Mouse (Mus musculus): ENCODE measurements around the gene Dcaf12. TPM values are rescaled to one million over a fixed set of nuclear protein-coding genes. Genes with fewer than 3 reads are reported as not detected.

The Dcaf12 gene
- 81.7 and 82.6 TPM in 2 replicates for polyA plus RNA-seq (2015; fragmentation: Nextera tagmentation; extraction: Ambion mirVana)

- Histone ChIP-seq H3K27ac (peak within 1 kb of the TSS; percentile 97), H3K4me2 (peak within 1 kb of the TSS; percentile 93), H3K36me3 (peaks cover 28% of the 10 kb centered on the region), H3K27me3 (no peaks in the 10 kb centered on the region), H3K4me1 (replicated peaks) (peaks cover 28% of the 10 kb centered on the region), H3K4me3 (peak within 1 kb of the TSS; percentile 99), H3K9ac (peak within 1 kb of the TSS; percentile 97), H3K9me3 (no peaks in the 10 kb centered on the region)
- under 1% methylated on average over 70 of the region's 70 CpGs for WGBS
- ATAC-seq (ENCODE audit: low FRiP score) = peak; percentile 97
These were observed at the start of gene Dcaf12 for GRCm38 (mm10) chr4:41314141-41315129. Gene Dcaf12, minus strand, starts transcription at chr4:41314889.

DNA sequence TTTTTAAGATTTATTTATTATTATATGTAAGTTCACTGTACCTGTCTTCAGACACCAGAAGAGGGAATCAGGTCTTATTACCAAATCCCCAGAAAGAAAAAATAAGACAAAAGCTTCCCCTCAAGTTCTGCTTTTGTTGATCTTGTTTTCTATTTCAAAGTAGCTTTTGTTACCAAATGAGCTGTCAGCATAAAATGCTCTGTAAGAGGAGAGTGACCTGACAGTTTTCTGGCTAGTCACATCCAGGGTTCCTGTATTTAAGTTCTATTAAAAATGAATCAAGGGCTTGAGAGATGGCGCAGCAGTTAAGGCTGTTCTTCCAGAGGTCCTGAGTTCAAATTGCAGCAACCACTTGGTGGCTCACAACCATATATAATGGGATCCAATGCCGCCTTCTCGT is 46.4 kb upstream of the Dcaf12 start:
- no peak overlapping the region for H3K4me3 ChIP-seq
- 92% methylated on average over 3 of the region's 3 CpGs for WGBS

GRCm38 (mm10) chr4:41359358-41359757 is 44.7 kb upstream of the Dcaf12 start:
- Histone ChIP-seq H3K4me1 (replicated peaks) (0 out of 2 replicates have a peak, but pooled peaks cover 2% of the 10 kb centered on the region), H3K27me3 (no peaks in the 10 kb centered on the region), H3K4me2 (no peak overlapping the region), H3K4me3 (no peak overlapping the region), H3K9ac (no peak overlapping the region), H3K9me3 (no peaks in the 10 kb centered on the region), H3K36me3 (peaks cover 7% of the 10 kb centered on the region), H3K27ac (no peak overlapping the region)
- no peak for ATAC-seq (ENCODE audit: low FRiP score)
- WGBS = 96% methylated on average over 7 of the region's 7 CpGs

More for the DNA sequence above, 46.4 kb upstream of the Dcaf12 start:
- no peaks in the 10 kb centered on the region for H3K27me3 ChIP-seq
- H3K4me1 ChIP-seq (replicated peaks) = 0 out of 2 replicates have a peak, but pooled peaks cover 2% of the 10 kb centered on the region
- H3K27ac ChIP-seq = no peak overlapping the region
- no peak overlapping the region for H3K4me2 ChIP-seq
- H3K36me3 ChIP-seq = 0 out of 2 replicates have a peak, but pooled peaks cover 3% of the 10 kb centered on the region
- no peaks in the 10 kb centered on the region for H3K9me3 ChIP-seq
- H3K9ac ChIP-seq = no peak overlapping the region
- no peak for ATAC-seq (ENCODE audit: low FRiP score)

GRCm38 (mm10) chr4:41358669-41359068 is 44.0 kb upstream of the Dcaf12 start:
- H3K4me2 ChIP-seq = no peak overlapping the region
- no peaks in the 10 kb centered on the region for H3K9me3 ChIP-seq
- peaks cover 7% of the 10 kb centered on the region for H3K36me3 ChIP-seq
- no peaks in the 10 kb centered on the region for H3K27me3 ChIP-seq
- no peak overlapping the region for H3K9ac ChIP-seq
- no peak overlapping the region for H3K27ac ChIP-seq
- WGBS = 95% methylated on average over 2 of the region's 2 CpGs
- H3K4me3 ChIP-seq = no peak overlapping the region
- H3K4me1 ChIP-seq (replicated peaks) = 0 out of 2 replicates have a peak, but pooled peaks cover 2% of the 10 kb centered on the region
- ATAC-seq (ENCODE audit: low FRiP score) = no peak

DNA sequence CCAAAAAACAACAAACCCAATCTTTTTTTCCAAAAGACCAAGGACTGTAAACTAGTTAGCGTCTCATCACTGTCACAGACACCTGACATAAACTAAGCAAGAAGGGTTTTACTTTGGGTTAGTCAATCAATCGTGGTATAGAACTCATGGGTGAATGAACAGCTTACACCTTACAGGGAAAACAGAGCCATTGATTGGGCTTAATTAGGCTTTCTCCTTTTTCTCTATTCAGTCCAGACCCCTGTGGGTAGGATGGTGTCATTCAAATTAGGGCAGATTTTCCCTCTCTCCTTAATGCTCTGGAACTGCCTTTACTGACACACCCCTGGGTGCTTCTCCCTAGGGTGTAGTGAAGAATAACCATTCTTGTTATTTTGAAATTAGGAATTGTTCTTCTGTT is 42.5 kb upstream of the Dcaf12 start:
- no peak overlapping the region for H3K9ac ChIP-seq
- 47% methylated on average over 2 of the region's 2 CpGs for WGBS

DNA sequence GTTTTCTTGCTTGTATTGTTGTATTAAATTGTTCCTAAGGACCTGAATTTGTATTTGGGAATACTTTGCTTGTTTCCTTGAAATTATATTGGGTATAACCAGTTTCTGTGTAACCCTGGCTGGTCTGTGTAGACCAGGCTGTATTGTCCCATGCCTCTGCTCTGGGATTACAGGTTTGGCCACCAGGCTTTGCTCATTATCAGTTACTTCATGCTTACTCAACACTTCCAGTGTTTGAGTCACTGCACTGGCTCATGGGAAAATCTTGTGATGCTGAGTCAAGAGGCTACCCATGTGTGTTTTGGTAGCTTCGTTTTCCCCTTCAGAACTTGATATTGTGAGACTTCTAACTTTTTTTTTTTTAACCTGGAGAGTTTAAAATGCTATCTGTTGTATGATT is 38.6 kb upstream of the Dcaf12 start:
- no peak overlapping the region for H3K4me3 ChIP-seq

More for the DNA sequence above, 42.5 kb upstream of the Dcaf12 start:
- no peak overlapping the region for H3K27ac ChIP-seq
- no peak overlapping the region for H3K4me2 ChIP-seq
- ATAC-seq (ENCODE audit: low FRiP score) = no peak
- H3K36me3 ChIP-seq = peaks cover 15% of the 10 kb centered on the region
- H3K4me1 ChIP-seq (replicated peaks) = 0 out of 2 replicates have a peak, but pooled peaks cover 2% of the 10 kb centered on the region
- no peaks in the 10 kb centered on the region for H3K27me3 ChIP-seq
- H3K4me3 ChIP-seq = no peak overlapping the region
- H3K9me3 ChIP-seq = no peaks in the 10 kb centered on the region

GRCm38 (mm10) chr4:41352758-41353157 is 38.1 kb upstream of the Dcaf12 start:
- WGBS = 96% methylated on average over 4 of the region's 4 CpGs

More for the DNA sequence above, 38.6 kb upstream of the Dcaf12 start:
- WGBS = 89% methylated on average over 1 of the region's 1 CpGs
- no peak for ATAC-seq (ENCODE audit: low FRiP score)
- Histone ChIP-seq H3K9ac (no peak overlapping the region), H3K4me2 (no peak overlapping the region), H3K4me1 (replicated peaks) (peaks cover 12% of the 10 kb centered on the region), H3K27ac (no peak overlapping the region), H3K36me3 (peaks cover 15% of the 10 kb centered on the region), H3K9me3 (no peaks in the 10 kb centered on the region), H3K27me3 (no peaks in the 10 kb centered on the region)

GRCm38 (mm10) chr4:41349199-41349591 is 34.5 kb upstream of the Dcaf12 start:
- under 1% methylated on average over 27 of the region's 28 CpGs for WGBS
- Histone ChIP-seq H3K27ac (peak overlapping the region; percentile 96), H3K9ac (peak overlapping the region; percentile 85), H3K4me3 (peak overlapping the region; percentile 67), H3K27me3 (no peaks in the 10 kb centered on the region), H3K4me2 (peak overlapping the region; percentile 78), H3K36me3 (peaks cover 11% of the 10 kb centered on the region), H3K9me3 (no peaks in the 10 kb centered on the region), H3K4me1 (replicated peaks) (peaks cover 18% of the 10 kb centered on the region)
- peak; percentile 85 for ATAC-seq (ENCODE audit: low FRiP score)

More at GRCm38 (mm10) chr4:41352758-41353157, 38.1 kb upstream of the Dcaf12 start:
- Histone ChIP-seq H3K4me3 (no peak overlapping the region), H3K36me3 (peaks cover 15% of the 10 kb centered on the region), H3K9me3 (no peaks in the 10 kb centered on the region), H3K27ac (no peak overlapping the region), H3K4me1 (replicated peaks) (peaks cover 17% of the 10 kb centered on the region), H3K4me2 (no peak overlapping the region), H3K27me3 (no peaks in the 10 kb centered on the region), H3K9ac (no peak overlapping the region)
- ATAC-seq (ENCODE audit: low FRiP score) = no peak

DNA sequence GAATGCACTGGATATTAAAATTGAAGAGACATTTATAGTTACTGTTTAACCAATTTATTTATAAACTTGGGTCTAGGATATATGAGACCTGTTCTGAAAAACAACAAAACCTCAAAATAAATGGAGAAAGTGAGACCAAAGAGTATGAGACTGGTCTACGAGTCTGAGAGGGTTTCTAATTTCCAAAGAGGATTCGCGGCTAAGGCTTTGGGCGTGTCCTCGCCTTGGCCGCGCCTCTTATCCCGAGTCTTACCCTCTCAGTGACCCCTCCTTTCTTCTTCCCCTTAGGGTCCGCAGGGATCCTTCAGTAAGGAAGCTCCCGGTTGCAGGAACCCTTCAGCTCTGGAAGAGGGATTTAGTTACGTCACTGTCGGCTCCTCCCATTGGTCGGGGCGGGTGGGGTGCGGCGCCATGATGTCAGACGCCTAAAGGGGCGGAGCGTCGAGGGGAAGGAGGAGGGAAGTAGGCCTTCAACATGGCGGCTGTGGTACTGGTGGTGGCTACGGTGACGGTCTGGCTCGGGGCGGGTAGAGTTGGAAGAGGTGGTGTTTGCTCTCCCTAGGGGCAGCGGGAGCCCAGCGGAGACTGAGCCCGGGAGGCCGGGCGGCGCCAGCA is 34.0 kb upstream of the Dcaf12 start, which contains the start of gene Ubap1:
Ubap1 (plus strand) TSS at position 413 of the 615 bp plus-strand sequence.
- H3K27ac ChIP-seq = peak within 1 kb of the TSS; percentile 96
- peak within 1 kb of the TSS; percentile 67 for H3K4me3 ChIP-seq
- no peaks in the 10 kb centered on the region for H3K9me3 ChIP-seq
- WGBS = 0% methylated on average over 31 of the region's 31 CpGs
- H3K36me3 ChIP-seq = peaks cover 11% of the 10 kb centered on the region
- H3K4me2 ChIP-seq = peak within 1 kb of the TSS; percentile 78
- peak within 1 kb of the TSS; percentile 85 for H3K9ac ChIP-seq
- H3K4me1 ChIP-seq (replicated peaks) = peaks cover 18% of the 10 kb centered on the region
- ATAC-seq (ENCODE audit: low FRiP score) = peak; percentile 97
- H3K27me3 ChIP-seq = no peaks in the 10 kb centered on the region

DNA sequence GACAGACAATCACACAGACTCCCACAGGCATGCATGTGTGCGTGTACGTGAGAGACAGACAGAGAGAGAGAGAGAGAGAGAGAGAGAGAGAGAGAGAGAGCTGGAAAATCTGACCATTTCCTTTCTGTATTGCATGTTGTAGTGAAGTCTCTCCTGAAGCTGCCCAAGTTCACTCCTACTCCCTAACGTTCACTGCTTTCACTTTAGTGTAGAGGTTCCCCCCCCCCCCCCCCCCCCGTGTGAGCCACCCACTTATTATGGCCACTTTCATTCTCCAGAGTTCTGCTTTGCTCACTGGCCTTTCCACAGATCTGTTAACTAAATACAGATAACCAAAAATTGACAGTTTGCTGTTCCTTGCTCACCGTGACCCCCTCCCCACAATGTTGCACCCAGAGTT is 33.1 kb upstream of the Dcaf12 start:
- peaks cover 9% of the 10 kb centered on the region for H3K36me3 ChIP-seq
- ATAC-seq (ENCODE audit: low FRiP score) = no peak
- no peaks in the 10 kb centered on the region for H3K9me3 ChIP-seq
- H3K4me3 ChIP-seq = peak overlapping the region; percentile 67
- no peak overlapping the region for H3K9ac ChIP-seq
- H3K27ac ChIP-seq = no peak overlapping the region; the same call in 1 of the 2 replicates
- 49% methylated on average over 5 of the region's 5 CpGs for WGBS
- H3K27me3 ChIP-seq = no peaks in the 10 kb centered on the region
- H3K4me1 ChIP-seq (replicated peaks) = peaks cover 18% of the 10 kb centered on the region
- H3K4me2 ChIP-seq = peak overlapping the region; percentile 51

DNA sequence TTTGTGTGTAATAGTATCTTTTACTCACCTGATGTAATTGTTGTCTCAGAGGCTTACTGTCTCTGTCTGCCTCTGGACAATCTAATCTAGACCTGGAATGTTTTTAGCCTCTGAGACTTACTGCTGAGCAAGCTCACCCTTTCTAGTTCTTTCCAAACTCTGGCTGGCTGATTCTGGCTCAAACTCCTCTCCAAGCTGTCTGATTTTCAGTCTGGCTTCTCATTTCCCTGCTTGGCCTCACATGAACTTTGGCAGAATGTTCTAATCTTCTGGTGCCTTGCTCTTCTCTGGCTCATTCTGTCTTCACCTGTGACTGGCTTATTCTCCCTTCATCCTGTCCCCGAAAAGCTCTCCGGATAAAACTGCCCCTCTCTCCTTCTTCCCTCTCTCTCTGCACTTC is 31.3 kb upstream of the Dcaf12 start:
- 71% methylated on average over 2 of the region's 2 CpGs for WGBS
- Histone ChIP-seq H3K4me1 (replicated peaks) (peaks cover 17% of the 10 kb centered on the region), H3K27ac (no peak overlapping the region), H3K4me3 (no peak overlapping the region), H3K9me3 (no peaks in the 10 kb centered on the region), H3K36me3 (no peaks in the 10 kb centered on the region), H3K4me2 (no peak overlapping the region), H3K9ac (no peak overlapping the region), H3K27me3 (no peaks in the 10 kb centered on the region)
- ATAC-seq (ENCODE audit: low FRiP score) = no peak

DNA sequence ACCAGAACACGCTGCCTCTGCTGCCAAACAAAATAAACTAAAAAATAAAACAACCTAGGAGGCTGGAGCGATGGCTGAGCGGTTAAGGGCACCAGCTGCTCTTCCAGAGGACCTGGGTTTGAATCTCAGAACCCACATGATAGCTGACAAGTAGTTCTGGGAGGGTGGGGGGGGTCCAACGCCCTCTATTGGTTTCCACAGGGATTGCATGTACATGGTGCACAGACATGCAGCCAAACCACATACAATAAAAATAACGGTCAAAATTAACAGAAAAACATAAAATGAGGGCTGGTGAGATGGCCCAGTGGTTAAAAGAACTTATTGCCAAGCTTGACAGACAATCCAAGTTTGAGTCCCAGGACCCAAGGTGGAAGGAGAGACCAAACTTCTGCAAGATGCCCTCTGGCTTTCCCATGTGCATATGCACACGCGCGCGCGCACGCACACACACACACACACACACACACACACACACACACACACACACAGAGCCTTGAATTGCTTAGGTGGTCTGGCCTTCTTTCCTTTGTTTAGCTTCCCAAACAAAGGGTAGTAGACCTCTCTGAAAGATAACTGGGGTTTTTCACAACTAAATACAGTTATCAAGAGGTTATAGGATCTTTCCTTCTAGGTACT is 26.3 kb upstream of the Dcaf12 start:
- no peak overlapping the region for H3K9ac ChIP-seq
- no peaks in the 10 kb centered on the region for H3K36me3 ChIP-seq
- H3K27me3 ChIP-seq = no peaks in the 10 kb centered on the region
- no peak overlapping the region for H3K4me3 ChIP-seq
- no peak overlapping the region for H3K27ac ChIP-seq
- no peak overlapping the region for H3K4me2 ChIP-seq
- no peaks in the 10 kb centered on the region for H3K9me3 ChIP-seq
- WGBS = 84% methylated on average over 11 of the region's 11 CpGs
- no peak for ATAC-seq (ENCODE audit: low FRiP score)
- no peaks in the 10 kb centered on the region for H3K4me1 ChIP-seq (replicated peaks)
